Mouse (Mus musculus): ENCODE results near the gene Cdh3.

The Cdh3 gene

DNA sequence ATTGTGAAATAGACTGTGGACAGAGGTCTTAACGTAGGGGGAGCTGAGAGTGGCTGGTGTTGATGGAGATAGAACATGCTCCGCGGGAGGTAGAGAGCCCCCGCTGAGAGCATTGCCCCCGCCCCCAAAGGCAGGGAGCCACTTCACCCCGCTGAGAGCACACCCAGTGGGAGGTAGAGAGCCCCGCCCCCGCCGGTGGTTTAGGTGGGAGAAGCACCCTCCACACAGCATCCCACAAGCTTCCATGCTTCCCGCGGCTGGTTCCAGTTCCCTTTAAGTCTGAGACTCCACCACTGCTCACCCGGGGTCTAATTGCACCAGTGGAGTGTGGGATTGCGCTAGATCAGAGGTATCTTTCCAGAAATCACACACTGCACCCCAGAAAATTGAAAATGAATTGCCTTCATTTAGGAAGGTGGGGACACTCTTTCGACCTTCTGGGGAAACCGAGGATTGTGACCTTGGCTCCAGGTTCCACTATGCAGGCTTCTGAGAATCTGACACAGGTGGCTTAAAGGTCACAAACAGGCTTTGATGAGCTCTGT lies 96.0 kb downstream of the Cdh3 start:
- DNase-seq (ENCODE audit: low spot score in 2 of 2): no peak

All from frontal cortex, postnatal 10 days (tissue).